Mouse (Mus musculus): ENCODE results near the gene Rap2b. TPM values are rescaled to one million over a fixed set of nuclear protein-coding genes. Genes with fewer than 3 reads are reported as not detected.

Gene Rap2b
- total and polyA plus RNA-seq, 2 experiments from 2014 or later, result 7.6 to 16.8 TPM

DNA sequence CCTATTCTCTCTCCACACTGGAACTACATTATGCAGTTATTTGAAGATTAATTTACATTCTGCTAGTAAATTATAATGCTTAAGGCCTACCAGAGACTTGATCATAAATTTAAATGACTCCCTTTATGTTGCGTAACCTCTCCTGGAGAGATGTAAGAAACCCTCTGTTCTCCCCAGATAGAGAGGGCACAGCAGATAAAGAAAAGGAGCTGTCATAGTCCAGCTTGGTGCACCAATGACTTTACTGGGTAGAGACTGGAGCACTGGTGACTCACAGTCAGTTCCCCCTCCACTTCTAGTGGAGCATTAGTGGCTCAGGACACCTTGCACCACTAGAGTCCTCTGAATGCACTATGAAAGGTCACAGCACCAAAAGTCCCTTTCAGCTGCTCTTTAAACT, 31.4 kb downstream of the Rap2b start:
- Histone ChIP-seq H3K4me1 (ENCODE audit: insufficient read depth, low read length) (no peaks in the 10 kb centered on the region), H3K4me2 (ENCODE audit: low read depth, low read length, poor library complexity, severe bottlenecking) (no peak overlapping the region), H3K9ac (replicated peaks; ENCODE audit: low read length, poor library complexity, severe bottlenecking) (no peak overlapping the region), H3K27me3 (ENCODE audit: insufficient read depth, low read length) (no peaks in the 10 kb centered on the region), H3K27ac (ENCODE audit: low read depth, low read length) (no peak overlapping the region), H3K36me3 (ENCODE audit: insufficient read depth, low read length) (no peaks in the 10 kb centered on the region), H3K4me3 (ENCODE audit: low read depth, low read length) (no peak overlapping the region), H3K9me3 (ENCODE audit: low read length) (no peaks in the 10 kb centered on the region)
- 57% methylated on average over 1 of the region's 1 CpGs for WGBS
- no peak for TF ChIP-seq CTCF (IDR thresholded peaks at IDR 0.05)
- no peak for ATAC-seq (ENCODE audit: low FRiP score)
- DNase-seq (ENCODE audit: low spot score), result no peak

DNA sequence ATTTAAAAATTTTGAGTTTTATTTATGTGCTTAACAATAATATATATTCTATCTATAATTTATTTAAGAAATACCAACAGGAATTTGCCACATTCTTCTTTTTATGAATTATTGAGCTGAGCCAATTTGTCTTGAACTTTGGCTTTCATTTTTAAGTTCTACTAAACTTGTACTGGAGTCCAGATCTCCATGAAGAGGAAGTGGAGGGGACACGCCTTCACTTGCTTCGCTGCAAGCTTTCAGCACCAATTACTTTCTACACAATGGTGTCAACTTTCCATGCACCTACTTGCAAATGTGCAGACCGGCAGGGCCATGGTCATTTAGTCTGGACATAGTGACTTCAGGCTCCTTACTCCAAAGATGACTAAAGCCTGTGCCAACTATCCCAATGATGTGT, 32.1 kb downstream of the Rap2b start:
- no peak overlapping the region for H3K4me2 ChIP-seq (ENCODE audit: low read depth, low read length, poor library complexity, severe bottlenecking)
- no peak overlapping the region for H3K4me3 ChIP-seq (ENCODE audit: low read depth, low read length)
- DNase-seq (ENCODE audit: low spot score), result no peak
- H3K27ac ChIP-seq (ENCODE audit: low read depth, low read length), result no peak overlapping the region
- H3K36me3 ChIP-seq (ENCODE audit: insufficient read depth, low read length), result no peaks in the 10 kb centered on the region
- 71% methylated on average over 3 of the region's 3 CpGs for WGBS
- H3K9ac ChIP-seq (replicated peaks; ENCODE audit: low read length, poor library complexity, severe bottlenecking), result no peak overlapping the region
- H3K9me3 ChIP-seq (ENCODE audit: low read length), result no peaks in the 10 kb centered on the region
- ATAC-seq (ENCODE audit: low FRiP score), result no peak
- no peak for TF ChIP-seq CTCF (IDR thresholded peaks at IDR 0.05)
- H3K4me1 ChIP-seq (ENCODE audit: insufficient read depth, low read length), result no peaks in the 10 kb centered on the region
- no peaks in the 10 kb centered on the region for H3K27me3 ChIP-seq (ENCODE audit: insufficient read depth, low read length)

DNA sequence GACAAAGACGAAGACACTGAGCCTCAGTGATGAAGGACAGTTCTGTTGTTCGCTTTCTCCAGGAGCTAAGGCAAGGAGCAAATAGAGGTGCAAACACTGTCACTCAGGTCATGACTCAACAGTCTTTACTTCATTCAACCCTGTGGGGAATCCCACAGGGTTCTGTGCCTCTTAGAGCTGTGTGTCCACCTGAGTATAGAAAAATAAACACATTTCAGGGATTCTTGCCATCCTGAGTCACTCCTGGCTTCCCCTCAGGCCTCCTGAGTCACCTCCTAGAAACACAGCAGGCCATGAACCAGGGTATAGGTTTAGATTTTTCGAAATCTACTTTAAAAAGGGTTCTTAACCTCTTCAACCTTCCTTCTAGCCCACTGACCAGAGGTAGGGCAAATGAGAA, 33.9 kb downstream of the Rap2b start:
- no peak overlapping the region for H3K9ac ChIP-seq (replicated peaks; ENCODE audit: low read length, poor library complexity, severe bottlenecking)
- no peak overlapping the region for H3K27ac ChIP-seq (ENCODE audit: low read depth, low read length)
- no peaks in the 10 kb centered on the region for H3K4me1 ChIP-seq (ENCODE audit: insufficient read depth, low read length)
- DNase-seq (ENCODE audit: low spot score), result no peak
- H3K9me3 ChIP-seq (ENCODE audit: low read length), result no peaks in the 10 kb centered on the region
- H3K4me2 ChIP-seq (ENCODE audit: low read depth, low read length, poor library complexity, severe bottlenecking), result no peak overlapping the region
- TF ChIP-seq CTCF (IDR thresholded peaks at IDR 0.05), result no peak
- 91% methylated on average over 3 of the region's 3 CpGs for WGBS
- H3K4me3 ChIP-seq (ENCODE audit: low read depth, low read length), result no peak overlapping the region
- no peaks in the 10 kb centered on the region for H3K36me3 ChIP-seq (ENCODE audit: insufficient read depth, low read length)
- no peak for ATAC-seq (ENCODE audit: low FRiP score)
- H3K27me3 ChIP-seq (ENCODE audit: insufficient read depth, low read length), result no peaks in the 10 kb centered on the region

DNA sequence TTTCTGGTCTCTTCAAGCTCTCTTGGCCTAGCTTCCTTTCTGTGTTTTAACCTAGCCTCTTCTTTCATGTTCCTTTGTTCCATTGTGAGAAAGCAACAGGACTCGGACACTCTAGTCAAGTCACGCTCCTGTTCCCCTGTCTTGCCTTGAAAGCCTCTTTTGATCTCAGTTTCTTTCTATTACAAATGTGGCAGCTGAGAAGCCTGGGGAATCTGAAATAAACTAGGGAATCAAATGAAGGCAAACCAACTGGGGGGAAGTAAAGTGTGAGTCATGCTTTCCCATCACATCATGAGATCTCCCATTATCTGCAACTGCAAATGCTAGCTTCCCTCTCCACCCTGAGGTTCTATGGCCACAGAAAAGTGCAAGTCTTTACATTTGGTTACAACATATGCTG, 35.3 kb downstream of the Rap2b start:
- no peak overlapping the region for H3K27ac ChIP-seq (ENCODE audit: low read depth, low read length)
- no peak overlapping the region for H3K9ac ChIP-seq (replicated peaks; ENCODE audit: low read length, poor library complexity, severe bottlenecking)
- no peaks in the 10 kb centered on the region for H3K27me3 ChIP-seq (ENCODE audit: insufficient read depth, low read length)
- H3K4me3 ChIP-seq (ENCODE audit: low read depth, low read length), result no peak overlapping the region
- H3K36me3 ChIP-seq (ENCODE audit: insufficient read depth, low read length), result no peaks in the 10 kb centered on the region
- DNase-seq (ENCODE audit: low spot score) (no peak), ATAC-seq (ENCODE audit: low FRiP score) (0 out of 2 replicates have a peak, but pooled peaks have one; percentile 3)
- no peaks in the 10 kb centered on the region for H3K4me1 ChIP-seq (ENCODE audit: insufficient read depth, low read length)
- 14% methylated on average over 2 of the region's 2 CpGs for WGBS
- H3K9me3 ChIP-seq (ENCODE audit: low read length), result no peaks in the 10 kb centered on the region
- H3K4me2 ChIP-seq (ENCODE audit: low read depth, low read length, poor library complexity, severe bottlenecking), result no peak overlapping the region
- TF ChIP-seq CTCF (IDR thresholded peaks at IDR 0.05), result no peak

DNA sequence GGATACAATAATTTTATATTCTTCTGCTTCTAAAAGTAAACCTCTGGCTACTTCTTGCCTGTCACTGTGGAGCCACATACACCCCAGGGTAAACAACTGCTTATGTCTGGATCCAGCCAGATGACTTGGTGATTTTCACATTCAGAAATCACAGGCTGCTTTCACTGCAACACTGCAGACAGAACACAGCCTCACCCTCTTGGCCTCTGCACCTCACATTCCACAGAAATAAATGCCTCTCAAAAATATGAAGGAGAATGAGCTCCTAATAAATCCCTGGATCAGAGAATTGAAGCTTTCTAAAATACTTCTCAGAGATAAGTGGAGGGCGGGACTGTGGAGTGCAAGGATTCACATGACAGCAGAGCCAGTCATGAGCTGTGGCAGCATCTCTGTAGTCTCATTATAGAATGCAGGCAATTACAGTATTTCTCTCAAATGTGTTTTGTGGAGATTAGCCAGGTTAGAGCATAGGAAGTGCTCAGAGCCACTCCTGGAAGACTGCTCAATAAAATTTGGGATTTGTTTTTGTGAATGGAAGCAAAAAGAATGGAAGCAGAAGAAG, 39.5 kb downstream of the Rap2b start:
- Histone ChIP-seq H3K27ac (ENCODE audit: low read depth, low read length) (no peak overlapping the region), H3K9me3 (ENCODE audit: low read length) (no peaks in the 10 kb centered on the region), H3K36me3 (ENCODE audit: insufficient read depth, low read length) (no peaks in the 10 kb centered on the region), H3K4me2 (ENCODE audit: low read depth, low read length, poor library complexity, severe bottlenecking) (no peak overlapping the region), H3K4me3 (ENCODE audit: low read depth, low read length) (no peak overlapping the region), H3K4me1 (ENCODE audit: insufficient read depth, low read length) (no peaks in the 10 kb centered on the region), H3K9ac (replicated peaks; ENCODE audit: low read length, poor library complexity, severe bottlenecking) (no peak overlapping the region), H3K27me3 (ENCODE audit: insufficient read depth, low read length) (no peaks in the 10 kb centered on the region)
- ATAC-seq (ENCODE audit: low FRiP score) (no peak), DNase-seq (ENCODE audit: low spot score) (no peak)
- 58% methylated on average over 1 of the region's 1 CpGs for WGBS
- no peak for TF ChIP-seq CTCF (IDR thresholded peaks at IDR 0.05)

DNA sequence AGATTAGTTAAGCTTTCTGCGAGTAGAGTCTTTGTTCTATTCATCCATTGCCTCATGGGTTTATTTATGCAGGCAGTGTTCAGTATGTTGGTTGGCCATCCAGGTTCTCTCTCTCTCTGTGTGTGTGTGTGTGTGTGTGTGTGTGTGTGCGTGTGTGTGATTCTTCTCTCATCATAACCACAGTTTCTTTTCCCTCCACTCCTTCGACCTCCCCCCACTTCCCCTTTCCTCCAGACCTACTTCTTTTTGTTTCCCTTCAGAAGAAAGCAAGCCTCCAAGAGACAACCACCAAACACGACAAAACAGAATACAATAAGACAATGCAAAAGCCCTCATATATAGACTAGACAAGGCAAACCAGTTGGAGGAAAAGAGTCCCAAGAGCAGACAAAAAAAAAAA, 45.5 kb downstream of the Rap2b start:
- Histone ChIP-seq H3K4me2 (ENCODE audit: low read depth, low read length, poor library complexity, severe bottlenecking) (no peak overlapping the region), H3K27ac (ENCODE audit: low read depth, low read length) (no peak overlapping the region), H3K9ac (replicated peaks; ENCODE audit: low read length, poor library complexity, severe bottlenecking) (no peak overlapping the region), H3K4me3 (ENCODE audit: low read depth, low read length) (no peak overlapping the region), H3K27me3 (ENCODE audit: insufficient read depth, low read length) (no peaks in the 10 kb centered on the region), H3K36me3 (ENCODE audit: insufficient read depth, low read length) (no peaks in the 10 kb centered on the region), H3K4me1 (ENCODE audit: insufficient read depth, low read length) (no peaks in the 10 kb centered on the region), H3K9me3 (ENCODE audit: low read length) (no peaks in the 10 kb centered on the region)
- 82% methylated on average over 4 of the region's 4 CpGs for WGBS
- ATAC-seq (ENCODE audit: low FRiP score) (no peak), DNase-seq (ENCODE audit: low spot score) (no peak)
- no peak for TF ChIP-seq CTCF (IDR thresholded peaks at IDR 0.05)

Measured in midbrain, postnatal 0 days (tissue).